14 mouse cellular contexts compared by ENCODE assay signal in the genomic region with DNA sequence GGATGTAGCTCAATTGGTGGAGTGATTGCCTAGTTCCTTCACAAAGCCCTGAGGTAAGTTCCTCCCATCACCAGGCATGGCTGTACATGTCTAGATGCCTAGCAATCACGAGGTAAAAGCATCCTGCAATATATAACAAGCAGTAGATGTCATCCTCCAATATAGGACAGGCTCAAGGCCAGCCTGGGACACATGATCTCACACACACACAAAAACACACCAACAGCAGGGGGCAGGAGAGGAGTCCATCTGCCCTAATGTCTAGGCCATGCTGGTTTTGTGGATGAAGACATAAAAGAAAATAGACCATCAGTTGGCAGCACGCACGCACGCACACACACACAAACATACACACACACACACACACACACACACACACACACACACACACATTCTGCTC. TPM values are rescaled to one million over a fixed set of nuclear protein-coding genes. Genes with fewer than 3 reads are reported as not detected.
DNase-seq lines count a peak whose midpoint lies in the region; ATAC-seq lines count a peak whose summit lies in the region.
"Had no signal": no experiment of that assay in that cellular context is flagged by ENCODE, and none has a peak within 500 bp of the region (broad histone marks: within the 10 kb centered on the region; RNA-seq: fewer than 3 reads in every experiment).

No protein-coding gene starts in this region.

- peaks cover 35% of the 10 kb centered on the region for H3K27me3 ChIP-seq in kidney, embryonic 15.5 days

- no peak overlapping the region for H3K4me3 ChIP-seq in kidney, embryonic 15.5 days (replicated peaks)
- H3K4me3 ChIP-seq: erythroblast, embryonic 14.5 days; hindbrain, embryonic 10.5 days had no signal

- no peaks in the 10 kb centered on the region for H3K36me3 ChIP-seq in kidney, embryonic 15.5 days
- H3K36me3 ChIP-seq: hindbrain, embryonic 10.5 days had no signal

- H3K4me2 ChIP-seq in kidney, embryonic 15.5 days: no peak overlapping the region

- H3K9ac ChIP-seq in kidney, embryonic 15.5 days: no peak overlapping the region

- H3K9me3 ChIP-seq in kidney, embryonic 15.5 days (replicated peaks): no peaks in the 10 kb centered on the region
- H3K9me3 ChIP-seq: hindbrain, embryonic 10.5 days had no signal

- 77% methylated on average over 4 of the region's 4 CpGs for WGBS in kidney, embryonic 15.5 days

- DNase-seq in embryo, embryonic 10 days (ENCODE audit: low spot score): peak; percentile 31
- no peak for DNase-seq in embryo, embryonic 9.5 days (ENCODE audit: extremely low spot score)
- peak; percentile 33 for DNase-seq in kidney, postnatal 10 days
- peak; percentile 48 for DNase-seq in brain, adult 2 months (ENCODE audit: low read depth, low spot score)
- DNase-seq in thymus, postnatal 36 days: no peak
- DNase-seq in adrenal gland, adult 8-10 months: no peak
- DNase-seq: cerebellum, adult 11-12 months; lung, postnatal 10 days had no signal

- no peak overlapping the region for H3K27ac ChIP-seq in kidney, embryonic 15.5 days
- H3K27ac ChIP-seq: hindbrain, embryonic 10.5 days had no signal

- ATAC-seq in kidney, embryonic 15.5 days (replicated peaks; ENCODE audit: low FRiP score): no peak
- 0 out of 2 replicates have a peak, but pooled peaks have one; percentile 13 for ATAC-seq in megakaryocyte-erythroid progenitor cell, adult 5-6 weeks (replicated peaks; ENCODE audit: low FRiP score, low TSS enrichment, poor library complexity, severe bottlenecking)
- ATAC-seq: activated CD4-positive, CD25-positive, alpha-beta regulatory T cell, adult 4 months had no signal

- H3K4me1 ChIP-seq in kidney, embryonic 15.5 days: peaks cover 36% of the 10 kb centered on the region

RNA-seq across cellular contexts. Expression of a gene that starts 40.9 kb away (rescaled TPM):
- not detected in 2 replicates for polyA plus RNA-seq in kidney, embryonic 15.5 days (2015; fragmentation: Nextera tagmentation; extraction: Ambion mirVana)
- not detected in 2 replicates for total RNA-seq in megakaryocyte-erythroid progenitor cell, adult 5-6 weeks (2014; fragmentation: Nextera tagmentation)
- total RNA-seq in megakaryocyte-erythroid progenitor cell, adult 5-6 weeks (2017): not detected in 2 replicates
- total RNA-seq in adrenal gland, adult 8-10 months (2022): not detected
- total RNA-seq: layer of hippocampus, postnatal 10 days had no signal
- polyA plus RNA-seq: activated CD4-positive, CD25-positive, alpha-beta regulatory T cell, adult 4 months; erythroblast, embryonic 14.5 days had no signal

RNA-seq across cellular contexts. Expression of a gene that starts 49.3 kb away (rescaled TPM):
- 2.6 and 3.6 TPM in 2 replicates for polyA plus RNA-seq in kidney, embryonic 15.5 days (2015; fragmentation: Nextera tagmentation; extraction: Ambion mirVana)
- not detected in 2 replicates for total RNA-seq in megakaryocyte-erythroid progenitor cell, adult 5-6 weeks (2014; fragmentation: Nextera tagmentation)
- 0.30 and 0.38 TPM in 2 replicates for total RNA-seq in megakaryocyte-erythroid progenitor cell, adult 5-6 weeks (2017)
- under 1 TPM in 3 of 4 experiments, not detected in 1; 0.14 to 0.30 (median 0.23) TPM for total RNA-seq in adrenal gland, adult 8-10 months (2022)
- polyA plus RNA-seq: activated CD4-positive, CD25-positive, alpha-beta regulatory T cell, adult 4 months had no signal

RNA-seq across cellular contexts. Expression of a gene that starts 58.2 kb away (rescaled TPM):
- polyA plus RNA-seq in kidney, embryonic 15.5 days (2015; fragmentation: Nextera tagmentation; extraction: Ambion mirVana): 15.6 and 17.5 TPM in 2 replicates
- total RNA-seq in megakaryocyte-erythroid progenitor cell, adult 5-6 weeks (2014; fragmentation: Nextera tagmentation): 3.1 and 4.8 TPM in 2 replicates
- 0.56 and 4.5 TPM in 2 replicates for total RNA-seq in megakaryocyte-erythroid progenitor cell, adult 5-6 weeks (2017)
- total RNA-seq in adrenal gland, adult 8-10 months (2022): 10 to 100 TPM; 20.5 to 33.0 (median 27.2) TPM

Comparison
In these comparisons a context has a peak if more than half of its experiments do, and no peak if none do; other contexts are left out.
1. DNase-seq: peak in embryo, embryonic 10 days (single experiment), kidney, postnatal 10 days (single experiment) and brain, adult 2 months (single experiment); none in embryo, embryonic 9.5 days (single experiment), thymus, postnatal 36 days (0 of 2) and adrenal gland, adult 8-10 months (single experiment).